Mouse (Mus musculus) liver, embryonic 14 days (tissue): Measurements from ENCODE around the gene Lce3a. TPM values are rescaled to one million over a fixed set of nuclear protein-coding genes. Genes with fewer than 3 reads are reported as not detected.

Source experiments
- polyA plus RNA-seq: library from polyadenylated mRNA; depleted of rRNA; stranded (reverse); fragments of >200 nt; gene quantifications from 2 replicates; pipeline ENCODE4 v1.2.3, GENCODE M21; 2012; rRNA removed

The Lce3a gene
- not detected in 2 replicates for polyA plus RNA-seq

GRCm38 (mm10) chr3:92926130-92926529 lies at the start of gene Lce3a:
Lce3a (minus strand) TSS chr3:92926230.

GRCm38 (mm10) chr3:92966761-92967160 lies 40.7 kb upstream of the Lce3a start, which contains the start of gene Lce3e:
Lce3e (plus strand) TSS chr3:92967061.

DNA sequence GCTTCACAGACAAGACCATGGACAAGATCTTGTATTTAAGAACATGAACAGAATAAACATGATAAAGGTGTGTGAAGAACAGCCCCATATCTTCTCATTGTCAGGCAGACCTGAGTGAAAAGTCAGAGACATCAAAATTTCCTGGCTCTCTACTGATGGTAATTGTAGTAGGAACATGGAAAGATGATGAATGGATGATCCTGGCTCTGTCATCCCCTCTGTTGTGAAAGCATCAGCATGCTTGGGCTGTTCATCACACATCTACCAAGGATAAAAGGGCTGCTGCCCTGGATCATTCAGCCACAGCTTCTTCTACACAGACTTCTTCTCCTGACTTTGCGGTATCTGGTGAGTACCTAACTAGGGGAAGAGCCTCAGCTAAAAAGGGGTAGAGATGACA lies 31.1 kb upstream of the Lce3a start, which contains the start of gene Lce3d:
Lce3d (plus strand) TSS at position 301 of the 400 bp plus-strand sequence.

DNA sequence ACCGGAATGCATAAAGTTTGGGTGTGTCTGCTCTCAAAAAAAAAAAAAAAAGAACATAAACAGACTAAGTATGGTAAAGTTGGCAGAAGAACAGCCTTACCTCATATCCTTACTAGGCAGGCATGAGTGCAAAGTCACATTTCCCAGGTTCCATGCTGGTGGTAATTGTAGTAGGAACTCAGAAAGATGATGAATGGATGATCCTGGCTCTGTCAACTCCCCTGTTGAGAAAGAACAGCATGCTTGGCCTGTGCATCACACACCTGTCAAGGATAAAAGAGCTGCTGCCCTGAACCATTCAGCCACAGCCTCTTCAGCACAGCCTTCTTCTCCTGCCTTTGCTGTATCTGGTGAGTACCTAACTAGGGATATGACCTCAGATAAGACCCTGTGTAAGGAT lies 18.2 kb upstream of the Lce3a start, which contains the start of gene Lce3c:
Lce3c (plus strand) TSS at position 301 of the 400 bp plus-strand sequence.

GRCm38 (mm10) chr3:92932679-92933078 lies 6.6 kb upstream of the Lce3a start, which contains the start of gene Lce3b:
Lce3b (plus strand) TSS chr3:92932979.

Other genes with a start within 250 kb of the Lce3a start
- not detected in 2 replicates for gene Lce1c, start 247.0 kb downstream of the Lce3a start, polyA plus RNA-seq
- gene Lce1d, start 239.0 kb downstream of the Lce3a start, polyA plus RNA-seq, result not detected in 2 replicates
- not detected in 2 replicates for gene Lce1e, start 217.2 kb downstream of the Lce3a start, polyA plus RNA-seq
- gene Lce1f, start 205.9 kb downstream of the Lce3a start, polyA plus RNA-seq, result not detected in 2 replicates
- not detected in 2 replicates for gene Gm38119, start 187.1 kb downstream of the Lce3a start, polyA plus RNA-seq
- gene Lce1g, start 173.9 kb downstream of the Lce3a start, polyA plus RNA-seq, result not detected in 2 replicates
- not detected in 2 replicates for gene Lce1h, start 161.2 kb downstream of the Lce3a start, polyA plus RNA-seq
- not detected in 2 replicates for gene Lce1i, start 147.3 kb downstream of the Lce3a start, polyA plus RNA-seq
- gene Lce1j, start 135.7 kb downstream of the Lce3a start, polyA plus RNA-seq, result not detected in 2 replicates
- not detected in 2 replicates for gene Lce1k, start 118.3 kb downstream of the Lce3a start, polyA plus RNA-seq
- not detected in 2 replicates for gene Kprp, start 99.0 kb downstream of the Lce3a start, polyA plus RNA-seq
- gene Lce1l, start 74.9 kb downstream of the Lce3a start, polyA plus RNA-seq, result not detected in 2 replicates
- not detected in 2 replicates for gene 2310050C09Rik, start 56.0 kb downstream of the Lce3a start, polyA plus RNA-seq
- gene Lce3b, start 6.7 kb upstream of the Lce3a start, polyA plus RNA-seq, result not detected in 2 replicates
- gene Lce3c, start 18.3 kb upstream of the Lce3a start, polyA plus RNA-seq, result not detected in 2 replicates
- not detected in 2 replicates for gene Lce3d, start 31.2 kb upstream of the Lce3a start, polyA plus RNA-seq
- gene Lce3e, start 40.8 kb upstream of the Lce3a start, polyA plus RNA-seq, result not detected in 2 replicates
- gene Lce3f, start 66.0 kb upstream of the Lce3a start, polyA plus RNA-seq, result not detected in 2 replicates
- gene Crct1, start 89.5 kb upstream of the Lce3a start, polyA plus RNA-seq, result 0.05 TPM in 1 of 2 replicates, not detected in the other
- not detected in 2 replicates for gene Lce1m, start 92.8 kb upstream of the Lce3a start, polyA plus RNA-seq
- not detected in 2 replicates for gene Gm4858, start 142.6 kb upstream of the Lce3a start, polyA plus RNA-seq
- gene Crnn, start 218.6 kb upstream of the Lce3a start, polyA plus RNA-seq, result not detected in 2 replicates